Mouse (Mus musculus): ENCODE results near the gene Tsen2. TPM values are rescaled to one million over a fixed set of nuclear protein-coding genes. Genes with fewer than 3 reads are reported as not detected.

The Tsen2 gene
- total RNA-seq, 2 experiments from 2014 or later, result 18.1 to 22.9 TPM

GRCm38 (mm10) chr6:115538645-115539429 is 5.6 kb upstream of the Tsen2 start:
- peak; percentile 84 to 85 for DNase-seq (ENCODE audit: low spot score in 2 of 2)

DNA sequence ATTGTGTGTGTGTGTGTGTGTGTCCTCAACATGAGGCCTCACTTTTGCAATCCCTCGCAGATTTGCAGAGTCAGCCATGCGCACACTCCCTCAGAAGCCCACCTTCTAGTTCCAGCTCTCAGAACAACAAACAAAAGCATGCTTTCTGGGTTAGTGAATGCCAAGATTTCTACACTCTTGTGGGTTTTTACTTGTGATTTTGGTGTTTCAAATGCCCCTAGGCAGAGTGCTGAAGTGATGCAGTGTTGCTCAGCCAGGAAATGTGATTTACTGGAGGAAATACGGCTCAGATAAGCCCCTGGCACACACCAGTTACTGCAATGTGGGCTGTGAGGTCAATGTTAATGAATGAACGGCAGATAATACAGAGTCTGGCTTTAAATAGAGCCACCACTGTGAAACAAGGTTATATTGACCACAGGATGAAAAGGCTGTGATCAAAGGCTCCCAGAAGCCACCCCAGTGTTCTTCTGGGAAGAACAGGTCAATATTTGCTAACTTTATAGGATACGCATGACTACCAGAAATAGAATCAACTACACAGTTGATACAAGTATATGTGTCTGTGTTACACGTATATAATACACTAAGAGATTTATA is 2.7 kb upstream of the Tsen2 start:
- no peak for DNase-seq (ENCODE audit: low spot score in 2 of 2)

DNA sequence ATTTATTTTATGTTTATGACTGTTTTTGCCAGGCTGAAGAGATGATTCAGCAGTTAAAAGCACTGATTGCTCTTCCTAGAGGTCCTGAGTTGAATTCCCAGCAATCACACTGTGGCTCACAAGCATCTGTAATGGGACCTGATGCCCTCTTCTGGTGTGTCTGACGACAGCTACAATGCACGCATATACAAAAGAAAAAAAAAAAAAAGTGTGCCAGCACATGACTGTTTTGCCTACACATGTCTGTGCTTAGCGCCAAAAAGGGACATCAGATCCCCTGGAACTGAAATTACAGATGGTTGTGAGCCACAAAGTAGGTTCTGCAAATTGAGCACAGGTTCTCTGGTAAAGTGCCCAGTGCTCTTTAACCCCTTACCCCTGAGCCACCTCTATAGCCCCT is 2.1 kb upstream of the Tsen2 start:
- DNase-seq (ENCODE audit: low spot score in 2 of 2), result no peak

GRCm38 (mm10) chr6:115546276-115546675 is 1.8 kb downstream of the Tsen2 start:
- peak; percentile 24 to 34 for DNase-seq (ENCODE audit: low spot score in 2 of 2)

GRCm38 (mm10) chr6:115555485-115555884 is 11.0 kb downstream of the Tsen2 start:
- DNase-seq (ENCODE audit: low spot score in 2 of 2), result no peak

GRCm38 (mm10) chr6:115558176-115558575 is 13.7 kb downstream of the Tsen2 start:
- no peak for DNase-seq (ENCODE audit: low spot score in 2 of 2)

- no peak for DNase-seq (ENCODE audit: low spot score in 2 of 2)
These were observed 15.5 kb downstream of the Tsen2 start for GRCm38 (mm10) chr6:115559651-115560632.

DNA sequence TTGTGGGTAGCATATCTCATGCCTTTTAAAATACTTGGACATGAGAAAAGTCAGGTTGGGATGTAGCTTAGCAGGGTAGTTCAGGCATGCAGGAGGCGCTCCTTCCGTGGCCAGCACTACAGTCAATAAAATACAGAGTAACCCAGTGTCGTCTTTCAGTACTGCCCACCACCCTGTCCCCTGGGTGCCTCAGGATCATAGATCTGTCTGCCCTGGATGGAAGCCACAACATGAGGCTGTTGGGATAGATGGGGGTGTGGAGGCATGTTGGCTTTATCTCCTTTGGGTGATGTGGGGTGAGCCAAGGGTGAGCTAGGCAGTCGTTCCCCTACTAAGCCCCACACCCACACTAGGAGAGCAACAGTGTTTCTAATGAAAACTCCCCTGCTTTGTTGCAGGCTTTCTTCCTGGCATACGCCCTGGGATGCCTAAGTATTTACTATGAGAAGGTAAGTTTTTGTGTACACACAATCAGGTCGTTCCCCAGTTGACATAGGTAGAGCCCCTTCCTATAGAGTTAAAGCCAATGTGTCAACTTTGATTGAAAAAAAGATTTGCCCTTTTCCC is 21.1 kb downstream of the Tsen2 start:
- no peak for DNase-seq (ENCODE audit: low spot score in 2 of 2)

DNA sequence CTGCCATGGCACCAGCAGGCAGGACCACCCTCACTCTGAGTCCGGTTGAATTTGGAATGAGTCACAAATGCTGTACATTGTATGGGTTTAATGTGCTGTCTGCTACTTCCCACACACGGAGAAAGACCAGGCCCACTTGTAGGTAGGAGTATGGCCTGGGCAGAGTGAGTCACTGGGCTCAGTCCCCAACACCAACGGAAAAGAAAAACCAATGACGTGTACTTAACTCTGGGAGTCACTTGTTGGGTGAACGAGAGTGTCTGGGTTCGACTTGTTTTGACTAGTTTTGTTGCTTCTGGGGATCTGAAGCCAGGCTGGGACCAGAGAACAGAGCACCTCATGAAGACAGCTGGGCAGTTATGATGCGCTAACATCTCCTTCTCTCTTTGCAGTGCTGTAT is 29.7 kb downstream of the Tsen2 start:
- no peak for DNase-seq (ENCODE audit: low spot score in 2 of 2)

GRCm38 (mm10) chr6:115577407-115577806 is 32.9 kb downstream of the Tsen2 start:
- no peak for DNase-seq (ENCODE audit: low spot score in 2 of 2)

- no peak for DNase-seq (ENCODE audit: low spot score in 2 of 2)
These were observed 33.5 kb downstream of the Tsen2 start for GRCm38 (mm10) chr6:115577941-115578340.

- DNase-seq (ENCODE audit: low spot score in 2 of 2), result no peak
These were observed 36.3 kb downstream of the Tsen2 start for GRCm38 (mm10) chr6:115580810-115581209.

DNA sequence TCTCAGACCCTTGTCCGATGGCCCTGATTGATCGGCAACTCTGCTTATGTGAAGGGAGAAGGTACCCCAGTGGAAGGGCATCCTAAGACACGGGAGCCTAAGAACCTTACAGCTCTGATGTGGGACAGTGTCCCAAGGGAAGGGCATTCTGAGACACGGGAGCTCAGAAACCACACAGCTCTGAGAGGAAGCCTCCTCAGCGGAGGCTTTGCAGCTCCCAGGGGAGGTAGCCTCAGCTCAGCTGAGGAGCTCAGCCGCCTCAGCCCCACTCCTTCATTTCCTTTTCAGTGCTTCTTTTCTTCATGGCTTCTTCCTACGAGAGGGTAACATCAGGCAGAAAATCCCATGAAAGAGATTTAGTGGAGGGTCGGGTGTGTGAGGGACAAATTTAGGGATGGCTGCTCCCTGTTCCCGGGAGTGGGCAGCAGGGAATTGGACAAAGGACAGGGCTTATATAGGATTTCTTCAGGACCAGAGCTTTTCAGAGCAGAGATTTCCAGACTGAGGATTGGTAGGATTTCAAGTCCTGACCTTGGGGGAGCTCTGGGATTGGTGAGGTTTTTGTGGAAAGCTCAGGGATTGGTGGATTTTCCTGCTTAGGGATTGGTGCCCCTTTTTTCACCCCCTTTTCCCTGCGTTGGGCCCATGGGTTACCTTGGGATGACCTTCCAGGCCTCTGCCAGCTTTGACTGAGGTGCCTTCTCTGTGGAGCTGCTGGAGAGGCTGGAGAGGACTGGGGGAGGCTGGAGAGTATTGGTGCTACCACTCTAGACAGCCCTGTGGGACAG is 38.1 kb downstream of the Tsen2 start:
- DNase-seq (ENCODE audit: low spot score in 2 of 2), result no peak

DNA sequence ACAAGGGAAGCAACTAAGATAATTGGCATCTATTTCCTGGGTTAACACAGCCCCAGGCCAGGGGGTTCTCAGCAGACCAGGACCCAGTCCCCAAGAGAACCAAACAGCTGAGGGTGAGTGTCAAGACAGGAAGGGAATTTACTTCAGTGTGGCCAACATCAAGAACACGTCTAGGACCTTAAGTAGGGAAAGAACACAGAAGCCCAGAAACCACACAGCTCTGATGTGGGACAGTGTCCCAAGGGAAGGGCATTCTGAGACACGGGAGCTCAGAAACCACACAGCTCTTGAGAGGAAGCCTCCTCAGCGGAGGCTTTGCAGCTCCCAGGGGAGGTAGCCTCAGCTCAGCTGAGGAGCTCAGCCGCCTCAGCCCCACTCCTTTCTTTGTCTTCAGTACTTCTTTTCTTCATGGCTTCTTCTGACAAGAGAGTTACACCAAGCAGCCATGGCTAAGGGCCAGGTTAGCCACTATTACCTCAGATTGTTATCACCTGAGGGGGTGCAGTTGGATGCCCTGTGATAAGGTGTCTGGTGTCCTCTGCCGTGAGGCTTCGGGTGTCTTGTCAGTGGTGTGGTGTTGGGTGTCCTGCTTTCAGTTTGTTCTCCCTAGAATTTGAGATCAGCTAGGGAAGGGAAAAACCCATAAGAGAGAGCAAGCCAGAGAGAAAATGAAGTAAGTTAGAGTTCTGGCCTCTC is 39.1 kb downstream of the Tsen2 start:
- no peak for DNase-seq (ENCODE audit: low spot score in 2 of 2)

GRCm38 (mm10) chr6:115584176-115584575 is 39.7 kb downstream of the Tsen2 start:
- no peak for DNase-seq (ENCODE audit: low spot score in 2 of 2)

DNA sequence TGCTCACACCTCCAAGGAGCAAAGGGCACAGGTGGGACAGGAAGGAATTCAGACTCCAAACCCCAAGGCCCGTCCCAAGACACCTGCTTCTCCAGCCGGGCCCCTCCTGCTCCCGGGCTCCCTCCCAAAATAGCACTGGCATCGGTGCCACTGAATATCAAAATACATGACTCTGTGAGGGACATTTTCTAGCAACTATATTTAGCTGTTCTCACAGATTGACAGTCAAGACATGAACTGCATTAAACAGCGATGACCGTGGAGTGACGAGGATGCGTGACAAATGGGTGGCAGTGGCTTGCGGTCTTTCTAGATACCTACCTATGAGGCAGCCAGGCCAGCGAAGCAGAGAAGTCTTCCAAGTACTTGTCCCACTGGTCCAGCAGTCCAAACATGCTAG is 41.9 kb downstream of the Tsen2 start:
- no peak for DNase-seq (ENCODE audit: low spot score in 2 of 2)

DNA sequence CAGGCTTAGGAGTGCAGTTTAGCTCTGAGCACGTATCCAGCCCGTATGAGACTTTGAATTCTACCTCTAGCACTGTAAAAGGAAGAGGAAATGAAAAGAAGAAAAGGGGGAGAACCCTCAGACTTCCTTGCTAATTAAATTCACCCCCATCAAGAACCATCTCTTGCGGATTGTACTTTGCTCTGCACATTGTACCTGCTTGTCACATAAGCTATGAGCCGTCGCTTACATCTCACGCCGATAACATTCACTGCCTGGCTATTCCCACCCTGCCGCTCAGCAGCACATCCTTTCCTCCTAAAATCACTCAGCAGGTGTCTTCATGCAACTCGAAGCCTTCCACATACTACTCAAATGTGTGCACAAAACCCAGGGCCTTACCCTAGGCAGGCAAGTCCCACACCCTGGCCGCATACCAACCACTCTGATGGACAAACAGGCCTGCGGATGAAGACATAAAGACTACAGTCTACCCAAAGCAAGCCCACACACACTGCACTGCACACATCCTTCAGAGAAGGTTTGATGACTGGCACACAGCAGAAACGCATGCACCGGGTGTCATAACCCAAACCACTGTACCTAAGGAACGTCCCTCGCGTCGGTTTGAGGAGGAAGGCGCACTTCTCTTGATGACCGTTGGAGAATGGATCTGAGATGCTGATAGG is 47.4 kb downstream of the Tsen2 start:
- DNase-seq (ENCODE audit: low spot score in 2 of 2), result no peak

GRCm38 (mm10) chr6:115592458-115592857 is 48.0 kb downstream of the Tsen2 start, which contains the start of gene Mkrn2os:
TSS of gene Mkrn2os (minus strand) at chr6:115592576.
- DNase-seq (ENCODE audit: low spot score in 2 of 2), result no peak

DNA sequence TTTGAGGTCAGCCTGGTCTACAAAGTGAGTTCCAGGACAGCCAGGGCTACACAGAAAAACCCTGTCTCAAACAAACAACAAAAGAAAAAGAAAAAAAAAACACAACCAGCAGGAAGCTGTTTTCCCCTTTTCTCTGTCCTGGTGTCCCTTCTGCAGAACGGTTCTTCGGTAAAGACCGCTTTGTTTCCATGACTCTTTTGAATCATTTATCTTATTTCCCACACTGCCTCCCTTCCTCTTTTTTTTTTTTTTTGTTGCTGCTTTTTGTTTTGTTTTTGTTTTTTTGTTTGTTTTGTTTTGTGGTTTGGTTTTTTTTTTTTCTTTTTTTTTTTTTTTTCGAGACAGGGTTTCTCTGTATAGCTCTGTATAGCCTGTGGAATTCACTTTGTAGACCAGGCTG is 48.8 kb downstream of the Tsen2 start:
- DNase-seq (ENCODE audit: low spot score in 2 of 2), result no peak
